Mouse (Mus musculus): ENCODE data around the gene Ccdc47. TPM values are rescaled to one million over a fixed set of nuclear protein-coding genes. Genes with fewer than 3 reads are reported as not detected.
"Not testable (repeated sequence)": the region's sequence is repeated elsewhere in the genome, so short reads cannot be mapped to it uniquely, and the experiment has no call there.

Gene Ccdc47
- polyA plus RNA-seq, 1 experiment from 2014 or later: 101 TPM

- Histone ChIP-seq H3K36me3 (ENCODE audit: insufficient read depth, low read length) (peaks cover 94% of the 10 kb centered on the region), H3K9ac (replicated peaks; ENCODE audit: low read length) (no peak overlapping the region), H3K4me1 (ENCODE audit: insufficient read depth, low read length) (no peaks in the 10 kb centered on the region; the same call in 1 of the 2 replicates), H3K9me3 (ENCODE audit: low read length) (peaks cover 4% of the 10 kb centered on the region; the same call in 1 of the 2 replicates), H3K27ac (ENCODE audit: low read length) (no peak overlapping the region), H3K27me3 (ENCODE audit: insufficient read depth, low read length) (no peaks in the 10 kb centered on the region), H3K4me2 (replicated peaks; ENCODE audit: low read depth, low read length) (no peak overlapping the region), H3K4me3 (ENCODE audit: low read length) (no peak overlapping the region)
- ATAC-seq (ENCODE audit: low FRiP score, low TSS enrichment): no peak
- WGBS: 82% methylated on average over 7 of the region's 7 CpGs
Measured at GRCm38 (mm10) chr11:106249326-106249725, 33.2 kb upstream of the Ccdc47 start.

GRCm38 (mm10) chr11:106246834-106247233 lies 30.7 kb upstream of the Ccdc47 start:
- Histone ChIP-seq H3K9me3 (ENCODE audit: low read length) (peaks cover 4% of the 10 kb centered on the region; the same call in 1 of the 2 replicates), H3K27me3 (ENCODE audit: insufficient read depth, low read length) (no peaks in the 10 kb centered on the region), H3K36me3 (ENCODE audit: insufficient read depth, low read length) (peaks cover 92% of the 10 kb centered on the region), H3K4me1 (ENCODE audit: insufficient read depth, low read length) (no peaks in the 10 kb centered on the region), H3K27ac (ENCODE audit: low read length) (no peak overlapping the region), H3K4me2 (replicated peaks; ENCODE audit: low read depth, low read length) (no peak overlapping the region), H3K9ac (replicated peaks; ENCODE audit: low read length) (no peak overlapping the region), H3K4me3 (ENCODE audit: low read length) (no peak overlapping the region)
- ATAC-seq (ENCODE audit: low FRiP score, low TSS enrichment): no peak
- WGBS: 96% methylated on average over 1 of the region's 1 CpGs

GRCm38 (mm10) chr11:106233978-106234377 lies 17.8 kb upstream of the Ccdc47 start:
- not testable (repeated sequence) for H3K27me3 ChIP-seq (ENCODE audit: insufficient read depth, low read length); H3K4me2 ChIP-seq (replicated peaks; ENCODE audit: low read depth, low read length); ATAC-seq (ENCODE audit: low FRiP score, low TSS enrichment); H3K9me3 ChIP-seq (ENCODE audit: low read length); H3K9ac ChIP-seq (replicated peaks; ENCODE audit: low read length); H3K4me1 ChIP-seq (ENCODE audit: insufficient read depth, low read length); H3K4me3 ChIP-seq (ENCODE audit: low read length); H3K27ac ChIP-seq (ENCODE audit: low read length)
- WGBS: 74% methylated on average over 8 of the region's 8 CpGs
- H3K36me3 ChIP-seq (ENCODE audit: insufficient read depth, low read length): peaks cover 48% of the 10 kb centered on the region

- ATAC-seq (ENCODE audit: low FRiP score, low TSS enrichment): no peak
- Histone ChIP-seq H3K36me3 (ENCODE audit: insufficient read depth, low read length) (peaks cover 15% of the 10 kb centered on the region; the same call in 1 of the 2 replicates), H3K4me3 (ENCODE audit: low read length) (no peak overlapping the region), H3K4me1 (ENCODE audit: insufficient read depth, low read length) (peaks cover 14% of the 10 kb centered on the region), H3K9me3 (ENCODE audit: low read length) (no peaks in the 10 kb centered on the region), H3K27me3 (ENCODE audit: insufficient read depth, low read length) (no peaks in the 10 kb centered on the region), H3K9ac (replicated peaks; ENCODE audit: low read length) (no peak overlapping the region), H3K4me2 (replicated peaks; ENCODE audit: low read depth, low read length) (no peak overlapping the region), H3K27ac (ENCODE audit: low read length) (no peak overlapping the region)
- WGBS: 83% methylated on average over 3 of the region's 3 CpGs
Measured at GRCm38 (mm10) chr11:106220603-106221002, 4.5 kb upstream of the Ccdc47 start.

GRCm38 (mm10) chr11:106216730-106217490 lies 766 bp upstream of the Ccdc47 start, which contains the start of gene Ddx42:
Gene Ddx42 (plus strand): TSS chr11:106216926.
- WGBS: under 1% methylated on average over 70 of the region's 70 CpGs
- Histone ChIP-seq H3K27ac (ENCODE audit: low read length) (peak within 1 kb of the TSS; percentile 97), H3K4me3 (ENCODE audit: low read length) (peak within 1 kb of the TSS; percentile 90), H3K9ac (replicated peaks; ENCODE audit: low read length) (peak within 1 kb of the TSS; percentile 93), H3K9me3 (ENCODE audit: low read length) (no peaks in the 10 kb centered on the region), H3K4me1 (ENCODE audit: insufficient read depth, low read length) (peaks cover 24% of the 10 kb centered on the region), H3K36me3 (ENCODE audit: insufficient read depth, low read length) (peaks cover 5% of the 10 kb centered on the region), H3K4me2 (replicated peaks; ENCODE audit: low read depth, low read length) (peak within 1 kb of the TSS; percentile 73), H3K27me3 (ENCODE audit: insufficient read depth, low read length) (no peaks in the 10 kb centered on the region)
- ATAC-seq (ENCODE audit: low FRiP score, low TSS enrichment): peak; percentile 95

GRCm38 (mm10) chr11:106215450-106215859 lies 689 bp downstream of the Ccdc47 start:
- peak overlapping the region; percentile 82 for H3K9ac ChIP-seq (replicated peaks; ENCODE audit: low read length)
- H3K27me3 ChIP-seq (ENCODE audit: insufficient read depth, low read length): no peaks in the 10 kb centered on the region
- H3K36me3 ChIP-seq (ENCODE audit: insufficient read depth, low read length): peaks cover 17% of the 10 kb centered on the region
- no peaks in the 10 kb centered on the region for H3K9me3 ChIP-seq (ENCODE audit: low read length)
- H3K4me2 ChIP-seq (replicated peaks; ENCODE audit: low read depth, low read length): peak overlapping the region; percentile 73
- H3K4me3 ChIP-seq (ENCODE audit: low read length): peak overlapping the region; percentile 90
- ATAC-seq (ENCODE audit: low FRiP score, low TSS enrichment): no peak
- H3K4me1 ChIP-seq (ENCODE audit: insufficient read depth, low read length): peaks cover 24% of the 10 kb centered on the region
- 19% methylated on average over 7 of the region's 7 CpGs for WGBS
- H3K27ac ChIP-seq (ENCODE audit: low read length): peak overlapping the region; percentile 97; the same call in 1 of the 2 replicates

- peaks cover 24% of the 10 kb centered on the region for H3K4me1 ChIP-seq (ENCODE audit: insufficient read depth, low read length)
- no peaks in the 10 kb centered on the region for H3K27me3 ChIP-seq (ENCODE audit: insufficient read depth, low read length)
- peak overlapping the region; percentile 90; the same call in 1 of the 2 replicates for H3K4me3 ChIP-seq (ENCODE audit: low read length)
- WGBS: 93% methylated on average over 5 of the region's 5 CpGs
- ATAC-seq (ENCODE audit: low FRiP score, low TSS enrichment): no peak
- H3K9me3 ChIP-seq (ENCODE audit: low read length): no peaks in the 10 kb centered on the region
- peak overlapping the region; percentile 73 for H3K4me2 ChIP-seq (replicated peaks; ENCODE audit: low read depth, low read length)
- no peak overlapping the region for H3K9ac ChIP-seq (replicated peaks; ENCODE audit: low read length)
- peaks cover 23% of the 10 kb centered on the region for H3K36me3 ChIP-seq (ENCODE audit: insufficient read depth, low read length)
- H3K27ac ChIP-seq (ENCODE audit: low read length): no peak overlapping the region
Measured at GRCm38 (mm10) chr11:106214856-106215255, 1.3 kb downstream of the Ccdc47 start.

- ATAC-seq (ENCODE audit: low FRiP score, low TSS enrichment): no peak
- Histone ChIP-seq H3K27me3 (ENCODE audit: insufficient read depth, low read length) (no peaks in the 10 kb centered on the region), H3K36me3 (ENCODE audit: insufficient read depth, low read length) (peaks cover 41% of the 10 kb centered on the region), H3K9me3 (ENCODE audit: low read length) (no peaks in the 10 kb centered on the region), H3K27ac (ENCODE audit: low read length) (no peak overlapping the region), H3K4me3 (ENCODE audit: low read length) (no peak overlapping the region), H3K4me2 (replicated peaks; ENCODE audit: low read depth, low read length) (no peak overlapping the region), H3K9ac (replicated peaks; ENCODE audit: low read length) (no peak overlapping the region), H3K4me1 (ENCODE audit: insufficient read depth, low read length) (peaks cover 13% of the 10 kb centered on the region)
- WGBS: 85% methylated on average over 8 of the region's 8 CpGs
Measured at GRCm38 (mm10) chr11:106212771-106213170, 3.4 kb downstream of the Ccdc47 start.

- H3K9ac ChIP-seq (replicated peaks; ENCODE audit: low read length): no peak within 1 kb of the TSS
- ATAC-seq (ENCODE audit: low FRiP score, low TSS enrichment): no peak
- no peaks in the 10 kb centered on the region for H3K4me1 ChIP-seq (ENCODE audit: insufficient read depth, low read length)
- no peaks in the 10 kb centered on the region for H3K27me3 ChIP-seq (ENCODE audit: insufficient read depth, low read length)
- WGBS: 79% methylated on average over 5 of the region's 5 CpGs
- no peak within 1 kb of the TSS for H3K27ac ChIP-seq (ENCODE audit: low read length)
- no peaks in the 10 kb centered on the region for H3K9me3 ChIP-seq (ENCODE audit: low read length)
- peaks cover 70% of the 10 kb centered on the region for H3K36me3 ChIP-seq (ENCODE audit: insufficient read depth, low read length)
- H3K4me2 ChIP-seq (replicated peaks; ENCODE audit: low read depth, low read length): no peak within 1 kb of the TSS
- H3K4me3 ChIP-seq (ENCODE audit: low read length): no peak within 1 kb of the TSS
Measured at GRCm38 (mm10) chr11:106202123-106202465, 14.1 kb downstream of the Ccdc47 start, which contains the start of gene Strada. Gene Strada (minus strand): TSS chr11:106202168.
